Mouse (Mus musculus): ENCODE measurements around the gene Sfswap.
A peak's percentile ranks its signal among the peaks of the same experiment; 100 is the strongest.
"Not testable (repeated sequence)": the region's sequence is repeated elsewhere in the genome, so short reads cannot be mapped to it uniquely, and the experiment has no call there.

Gene Sfswap

DNA sequence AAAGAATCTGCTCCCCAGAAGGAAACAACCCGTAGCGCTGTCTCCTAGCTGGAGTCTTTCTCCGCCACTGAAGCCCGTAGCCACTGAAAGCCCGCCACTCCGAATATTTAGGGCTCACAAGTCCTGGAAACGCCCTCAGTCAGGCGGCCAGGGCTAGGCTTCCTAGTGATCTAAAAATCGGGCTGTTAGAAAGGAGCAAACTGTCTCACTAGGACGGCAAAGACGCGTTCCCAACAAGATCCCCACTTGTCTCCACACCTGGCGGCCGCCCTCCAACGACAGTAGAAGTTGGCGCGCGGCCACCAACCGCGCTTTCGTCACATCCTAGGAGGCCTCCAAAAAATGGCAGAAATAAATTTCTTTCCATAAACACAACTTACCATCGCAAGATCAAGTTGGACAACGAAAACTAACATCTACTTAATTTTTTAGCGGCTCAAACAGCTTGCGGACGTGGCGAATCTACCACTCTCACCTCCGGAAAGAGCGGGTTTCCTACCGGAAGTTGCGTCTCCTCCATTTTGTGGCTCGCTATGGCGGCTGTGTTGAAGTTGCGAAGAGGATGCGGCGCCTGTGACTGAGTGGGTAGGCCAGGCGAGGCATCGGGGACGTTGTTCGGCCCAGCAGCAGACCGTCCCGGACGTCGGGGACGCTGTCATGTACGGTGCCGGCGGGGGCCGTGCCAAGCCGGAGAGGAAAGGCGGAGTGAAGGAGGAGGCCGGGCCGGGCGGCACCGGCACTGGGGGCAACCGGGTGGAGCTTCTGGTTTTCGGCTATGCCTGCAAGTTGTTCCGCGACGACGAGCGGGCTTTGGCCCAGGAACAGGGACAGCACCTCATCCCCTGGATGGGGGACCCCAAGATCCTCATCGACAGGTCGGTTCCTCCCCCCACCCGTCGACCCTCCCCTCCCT is at the start of gene Sfswap:
TSS of gene Sfswap (plus strand) at position 500 of the 913 bp plus-strand sequence.
- peak; percentile 88 to 91 for DNase-seq

GRCm38 (mm10) chr5:129452561-129452960 is 48.5 kb upstream of the Sfswap start:
- peak in 1 of 2 experiments; percentile 21 for DNase-seq

- DNase-seq: peak; percentile 87 to 89
Observed at GRCm38 (mm10) chr5:129454802-129455528, 46.1 kb upstream of the Sfswap start.

GRCm38 (mm10) chr5:129455529-129455896 is 45.5 kb upstream of the Sfswap start:
- DNase-seq: no peak

GRCm38 (mm10) chr5:129456579-129457140 is 44.4 kb upstream of the Sfswap start:
- DNase-seq: peak in 1 of 2 experiments; percentile 20

GRCm38 (mm10) chr5:129458109-129458508 is 42.9 kb upstream of the Sfswap start:
- peak in 1 of 2 experiments; percentile 23 for DNase-seq

GRCm38 (mm10) chr5:129458541-129458940 is 42.5 kb upstream of the Sfswap start:
- DNase-seq: peak; percentile 35 to 37

- no peak for DNase-seq
Observed at GRCm38 (mm10) chr5:129460798-129461476, 40.1 kb upstream of the Sfswap start.

- DNase-seq: not testable (repeated sequence)
Observed at GRCm38 (mm10) chr5:129463648-129464047, 37.4 kb upstream of the Sfswap start.

DNA sequence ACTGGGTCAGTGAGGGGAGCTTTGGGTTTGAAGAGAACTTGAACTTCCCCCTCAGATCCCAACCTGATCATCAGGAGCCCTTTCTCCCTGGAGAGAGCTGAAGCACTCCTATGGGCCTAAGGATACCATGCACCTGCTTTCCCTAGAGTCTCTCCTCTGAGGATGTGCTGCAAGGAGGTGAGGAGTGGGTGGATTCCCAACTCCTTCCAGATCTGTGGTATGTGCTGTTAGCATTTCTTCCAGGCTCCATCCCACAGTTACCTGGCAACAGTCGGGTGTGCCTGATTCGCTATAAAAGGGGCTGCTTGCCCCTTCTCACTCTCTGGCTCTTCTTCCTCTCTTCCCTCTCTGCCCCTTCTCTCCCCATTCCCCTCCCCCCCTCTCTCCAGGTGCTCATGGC is 35.2 kb upstream of the Sfswap start:
- no peak for DNase-seq

DNA sequence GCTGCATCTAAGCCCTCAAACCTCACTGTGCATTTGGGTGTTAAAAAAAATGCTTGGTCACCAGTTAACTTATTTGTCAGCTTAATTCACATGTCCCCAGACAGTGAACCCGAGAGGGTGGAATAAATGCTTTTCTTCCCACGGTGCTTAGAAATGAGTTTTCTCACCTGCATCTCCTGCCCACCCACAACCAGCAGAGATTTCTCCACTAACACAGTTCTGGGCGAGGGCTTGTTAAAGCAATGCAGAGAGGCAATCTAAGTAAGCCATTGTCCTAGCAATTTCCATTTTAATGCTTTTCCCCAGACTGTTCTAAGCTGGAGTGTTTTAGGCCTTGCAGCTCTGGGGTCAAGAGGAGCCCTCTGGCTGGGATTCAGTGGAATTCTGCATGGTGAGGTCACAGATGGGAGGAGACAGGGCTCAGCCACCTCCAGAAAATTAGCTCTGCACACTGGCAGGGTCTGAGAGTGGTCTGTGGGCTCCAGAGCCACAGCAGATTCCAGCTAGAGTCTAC is 25.4 kb upstream of the Sfswap start:
- DNase-seq: no peak

- DNase-seq: no peak
Observed at GRCm38 (mm10) chr5:129489879-129490278, 11.1 kb upstream of the Sfswap start.

- DNase-seq: peak in 1 of 2 experiments; percentile 36
Observed at GRCm38 (mm10) chr5:129501671-129502070, 650 bp downstream of the Sfswap start.

DNA sequence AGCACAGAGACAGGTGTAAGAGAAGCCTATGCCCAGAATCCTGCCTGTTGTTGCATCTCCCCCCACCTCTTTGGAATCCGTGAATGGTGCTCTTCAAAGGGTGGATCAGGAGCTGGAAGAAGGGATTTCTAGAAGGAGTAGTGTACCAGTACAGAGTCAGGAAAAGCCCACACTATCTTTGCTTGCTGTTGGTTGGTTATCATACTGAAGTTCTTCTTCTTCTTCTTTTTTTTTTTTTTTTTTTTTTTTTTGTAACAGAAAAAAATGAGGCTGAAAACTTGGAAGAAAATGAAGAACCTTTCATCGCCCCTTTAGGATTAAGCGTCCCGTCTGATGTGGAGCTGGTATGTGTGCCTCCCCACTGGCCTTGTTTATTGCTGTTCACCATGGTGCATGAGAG is 5.9 kb downstream of the Sfswap start:
- no peak for DNase-seq

- DNase-seq: peak; percentile 71 to 82
Observed at GRCm38 (mm10) chr5:129518180-129518579, 17.2 kb downstream of the Sfswap start.

- DNase-seq: peak; percentile 51 to 53
Observed at GRCm38 (mm10) chr5:129518786-129519185, 17.8 kb downstream of the Sfswap start.

DNA sequence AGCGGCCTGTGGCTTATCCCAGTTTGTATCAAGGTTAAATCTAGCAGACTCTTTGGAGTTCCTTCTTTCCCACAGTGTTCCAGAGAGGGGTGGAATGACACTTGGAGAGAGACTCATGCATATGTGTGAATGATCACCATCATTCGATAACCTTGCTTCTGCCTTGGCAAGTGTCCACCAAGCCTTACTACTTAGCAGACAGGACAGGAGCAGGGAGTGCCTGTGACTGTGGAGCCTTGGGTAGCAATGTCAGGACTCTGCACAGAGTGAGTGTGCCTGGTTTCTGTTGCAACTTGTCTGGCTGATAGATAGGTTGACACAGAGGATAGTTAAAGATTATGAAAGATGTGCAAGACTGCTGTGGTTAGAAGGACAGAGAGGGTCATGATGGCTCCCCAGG is 18.6 kb downstream of the Sfswap start:
- DNase-seq: no peak

GRCm38 (mm10) chr5:129521501-129521900 is 20.5 kb downstream of the Sfswap start:
- peak in 1 of 2 experiments; percentile 44 for DNase-seq

- DNase-seq: no peak
Observed at GRCm38 (mm10) chr5:129521913-129522312, 20.9 kb downstream of the Sfswap start.

DNA sequence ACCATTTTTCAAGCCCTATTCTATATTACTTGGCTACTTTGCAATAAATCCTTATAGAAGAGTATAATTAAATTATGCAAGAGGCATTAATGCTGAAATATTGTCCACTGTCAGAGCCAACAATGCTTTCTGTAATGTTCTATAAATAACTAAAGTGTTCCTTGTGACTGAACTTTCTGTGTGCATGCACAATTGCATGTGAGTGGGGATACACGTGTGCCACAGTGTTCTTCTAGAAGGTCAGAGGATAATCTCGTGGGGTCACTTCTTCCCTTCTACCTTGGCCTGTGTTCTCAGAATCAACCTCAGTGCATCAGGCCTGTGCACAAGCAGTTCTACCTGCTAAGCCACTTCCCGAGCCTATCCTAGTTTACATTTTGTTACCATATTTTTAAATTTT is 22.1 kb downstream of the Sfswap start:
- DNase-seq: no peak

GRCm38 (mm10) chr5:129524751-129525150 is 23.7 kb downstream of the Sfswap start:
- DNase-seq: peak in 1 of 2 experiments; percentile 36

GRCm38 (mm10) chr5:129527162-129527561 is 26.1 kb downstream of the Sfswap start:
- no peak for DNase-seq

- no peak for DNase-seq
Observed at GRCm38 (mm10) chr5:129529571-129529970, 28.6 kb downstream of the Sfswap start.
